Mouse (Mus musculus): ENCODE results near the gene S100a5. TPM values are rescaled to one million over a fixed set of nuclear protein-coding genes. Genes with fewer than 3 reads are reported as not detected.

Gene S100a5
- polyA plus RNA-seq, 1 experiment: not detected

DNA sequence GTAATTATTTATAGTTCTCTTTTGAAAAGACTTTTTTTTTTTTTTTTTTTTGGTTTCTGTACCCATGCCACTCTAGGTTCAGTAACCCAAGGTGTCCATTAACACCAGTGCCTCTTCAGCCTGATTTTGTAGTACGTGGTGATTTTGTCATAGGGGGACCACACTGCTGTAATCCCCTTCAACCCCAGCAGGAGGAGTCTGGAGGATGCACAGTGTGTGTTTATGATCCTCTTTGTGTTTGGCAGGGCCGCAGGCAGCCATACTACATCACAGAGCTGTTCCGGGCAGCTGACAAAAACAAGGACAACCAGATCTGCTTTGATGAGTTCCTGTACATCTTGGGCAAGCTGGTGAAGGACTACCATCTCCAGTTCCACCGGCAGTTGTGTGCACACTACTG is 49.1 kb downstream of the S100a5 start:
- Histone ChIP-seq H3K27ac (ENCODE audit: insufficient read depth, low read length) (no peak overlapping the region), H3K4me1 (ENCODE audit: control insufficient read depth, insufficient read depth, low read length) (no peaks in the 10 kb centered on the region), H3K4me3 (ENCODE audit: insufficient read depth, low read length) (no peak overlapping the region)
- TF ChIP-seq POLR2A (IDR thresholded peaks at IDR 0.05; ENCODE audit: extremely low read depth, insufficient read depth, low read length) (no peak), CTCF (IDR thresholded peaks at IDR 0.05; ENCODE audit: extremely low read depth, insufficient read depth, low read length) (0 out of 2 replicates have a peak, but pooled peaks have one; percentile 3)

DNA sequence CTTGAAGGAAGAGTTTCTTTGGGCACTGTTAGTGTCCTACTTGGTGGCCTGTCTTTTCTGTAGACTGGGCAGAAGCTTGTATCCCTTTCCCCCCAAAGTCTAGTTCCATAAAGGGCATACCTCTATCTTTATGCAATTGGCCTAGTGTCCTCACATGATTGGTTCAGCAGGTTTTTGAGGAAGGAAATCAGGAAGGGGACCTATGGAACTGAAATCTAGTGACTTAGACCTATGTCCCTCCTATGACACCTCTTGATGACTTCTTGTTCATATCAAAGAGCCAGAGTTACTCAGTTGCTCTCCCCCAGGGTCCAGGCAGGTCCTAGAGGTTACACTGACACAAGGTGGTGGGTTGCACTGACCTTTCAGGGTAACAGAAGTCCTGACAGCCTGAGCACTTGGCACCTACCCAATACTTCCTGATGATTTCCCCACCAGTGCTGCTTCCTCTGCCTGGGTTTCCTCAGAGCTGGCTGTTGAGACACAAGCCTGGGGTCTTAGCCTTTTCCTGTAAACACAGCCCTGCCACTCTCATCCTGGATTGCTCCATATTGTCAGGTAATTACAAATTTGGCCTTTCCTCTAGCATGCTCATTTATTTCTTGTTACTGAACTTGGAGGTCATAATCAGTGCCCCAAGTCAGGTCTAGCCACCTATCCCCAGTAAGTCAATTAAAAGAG is 51.2 kb downstream of the S100a5 start:
- Histone ChIP-seq H3K4me3 (ENCODE audit: insufficient read depth, low read length) (no peak overlapping the region), H3K4me1 (ENCODE audit: control insufficient read depth, insufficient read depth, low read length) (no peaks in the 10 kb centered on the region), H3K27ac (ENCODE audit: insufficient read depth, low read length) (no peak overlapping the region)
- no peak for TF ChIP-seq POLR2A (IDR thresholded peaks at IDR 0.05; ENCODE audit: extremely low read depth, insufficient read depth, low read length)
- TF ChIP-seq CTCF (IDR thresholded peaks at IDR 0.05; ENCODE audit: extremely low read depth, insufficient read depth, low read length): no peak

Other genes starting within 250 kb of the S100a5 start
- gene Slc27a3, start 218.6 kb upstream of the S100a5 start, polyA plus RNA-seq (2012; rRNA removed): 6.8 and 9.4 TPM in 2 replicates
- 44.8 and 46.1 TPM in 2 replicates for gene Ints3, start 174.9 kb upstream of the S100a5 start, polyA plus RNA-seq (2012; rRNA removed)
- gene Npr1, start 142.7 kb upstream of the S100a5 start, polyA plus RNA-seq (2012; rRNA removed): 3.3 and 4.7 TPM in 2 replicates
- 78.7 and 79.5 TPM in 2 replicates for gene Ilf2, start 132.4 kb upstream of the S100a5 start, polyA plus RNA-seq (2012; rRNA removed)
- gene Snapin, start 117.5 kb upstream of the S100a5 start, polyA plus RNA-seq (2012; rRNA removed): 65.0 and 73.2 TPM in 2 replicates
- 126 and 131 TPM in 2 replicates for gene Chtop, start 99.0 kb upstream of the S100a5 start, polyA plus RNA-seq (2012; rRNA removed)
- 265 and 281 TPM in 2 replicates for gene S100a1, start 94.1 kb upstream of the S100a5 start, polyA plus RNA-seq (2012; rRNA removed)
- gene S100a13, start 94.1 kb upstream of the S100a5 start, polyA plus RNA-seq (2012; rRNA removed): 74.0 and 74.6 TPM in 2 replicates
- not detected in 2 replicates for gene S100a14, start 81.7 kb upstream of the S100a5 start, polyA plus RNA-seq (2012; rRNA removed)
- gene S100a16, start 71.3 kb upstream of the S100a5 start, polyA plus RNA-seq (2012; rRNA removed): 116 and 134 TPM in 2 replicates
- gene S100a3, start 47.9 kb upstream of the S100a5 start, polyA plus RNA-seq (2012; rRNA removed): 1.9 and 2.0 TPM in 2 replicates
- gene S100a2, start 18.3 kb upstream of the S100a5 start, polyA plus RNA-seq (2012; rRNA removed): not detected in 2 replicates
- not detected in 2 replicates for gene Gm42674, start 6.6 kb upstream of the S100a5 start, polyA plus RNA-seq (2012; rRNA removed)
- gene S100a4, start 4.8 kb upstream of the S100a5 start, polyA plus RNA-seq (2012; rRNA removed): 10.9 and 13.4 TPM in 2 replicates
- 51.5 and 66.4 TPM in 2 replicates for gene S100a6, start 4.4 kb downstream of the S100a5 start, polyA plus RNA-seq (2012; rRNA removed)
- gene S100a7a, start 45.5 kb downstream of the S100a5 start, polyA plus RNA-seq (2012; rRNA removed): 1.0 and 1.1 TPM in 2 replicates
- 0.95 and 1.8 TPM in 2 replicates for gene S100a8, start 60.5 kb downstream of the S100a5 start, polyA plus RNA-seq (2012; rRNA removed)
- 1.6 and 2.2 TPM in 2 replicates for gene S100a9, start 87.2 kb downstream of the S100a5 start, polyA plus RNA-seq (2012; rRNA removed)
- gene Pglyrp4, start 118.4 kb downstream of the S100a5 start, polyA plus RNA-seq (2012; rRNA removed): not detected in 2 replicates
- not detected in 2 replicates for gene Gm5849, start 169.4 kb downstream of the S100a5 start, polyA plus RNA-seq (2012; rRNA removed)